Comparison of ENCODE assay signal across 8 mouse cellular contexts in genomic region chr12:108352371-108353136, GRCm38 (mm10). TPM values are rescaled to one million over a fixed set of nuclear protein-coding genes. Genes with fewer than 3 reads are reported as not detected.
A peak's percentile ranks its signal among the peaks of the same experiment; 100 is the strongest.
DNase-seq lines count a peak whose midpoint lies in the region; ATAC-seq and TF ChIP-seq lines count a peak whose summit lies in the region.
"Had no signal": no experiment of that assay in that cellular context is flagged by ENCODE, and none has a peak within 500 bp of the region (broad histone marks: within the 10 kb centered on the region; RNA-seq: fewer than 3 reads in every experiment).

No protein-coding gene starts in this region.

- 9% methylated on average over 33 of the region's 35 CpGs for whole genome bisulfite sequencing in kidney, embryonic 14.5 days
- WGBS in embryonic facial prominence, embryonic 14.5 days: 9% methylated on average over 31 of the region's 35 CpGs
- WGBS in hindbrain, postnatal 0 days: 16% methylated on average over 35 of the region's 35 CpGs
- 10% methylated on average over 35 of the region's 35 CpGs for WGBS in neural tube, embryonic 13.5 days

- peaks cover 28% of the 10 kb centered on the region for H3K27me3 ChIP-seq in kidney, embryonic 14.5 days (ENCODE audit: control insufficient read depth, insufficient read depth, low read length)
- H3K27me3 ChIP-seq in embryonic facial prominence, embryonic 14.5 days (replicated peaks; ENCODE audit: control insufficient read depth, insufficient read depth, low read length): peaks cover 35% of the 10 kb centered on the region
- 0 out of 2 replicates have a peak, but pooled peaks cover 3% of the 10 kb centered on the region for H3K27me3 ChIP-seq in hindbrain, postnatal 0 days (ENCODE audit: insufficient read depth, low read length)
- H3K27me3 ChIP-seq in neural tube, embryonic 13.5 days: peaks cover 36% of the 10 kb centered on the region

- H3K9ac ChIP-seq in kidney, embryonic 14.5 days (ENCODE audit: low read depth, low read length): 0 out of 2 replicates have a peak overlapping the region, but pooled peaks have one; percentile 31
- H3K9ac ChIP-seq in embryonic facial prominence, embryonic 14.5 days (ENCODE audit: low read depth, low read length): peak overlapping the region; percentile 40; the same call in 1 of the 2 replicates
- H3K9ac ChIP-seq in hindbrain, postnatal 0 days (replicated peaks; ENCODE audit: low read length): peak overlapping the region; percentile 43; the same call in 1 of the 2 replicates
- H3K9ac ChIP-seq in neural tube, embryonic 13.5 days: peak overlapping the region; percentile 56

- peak overlapping the region; percentile 46 for H3K4me2 ChIP-seq in kidney, embryonic 14.5 days (replicated peaks; ENCODE audit: low read depth, low read length)
- peak overlapping the region; percentile 47 for H3K4me2 ChIP-seq in embryonic facial prominence, embryonic 14.5 days (ENCODE audit: low read depth, low read length)
- H3K4me2 ChIP-seq in hindbrain, postnatal 0 days (ENCODE audit: low read depth, low read length): peak overlapping the region; percentile 42
- H3K4me2 ChIP-seq in neural tube, embryonic 13.5 days: peak overlapping the region; percentile 52

- no peak for DNase-seq in kidney, adult 9 months
- DNase-seq in embryonic facial prominence, embryonic 14.5 days (ENCODE audit: low spot score): no peak
- no peak for DNase-seq in hindbrain, postnatal 0 days (ENCODE audit: low spot score)
- no peak for DNase-seq in gastrocnemius, postnatal 10 days
- no peak for DNase-seq in layer of hippocampus, adult 11-12 months (ENCODE audit: low spot score)
- DNase-seq: cerebellum, adult 8-10 months had no signal

- peaks cover 7% of the 10 kb centered on the region for H3K4me1 ChIP-seq in kidney, embryonic 14.5 days (ENCODE audit: control insufficient read depth, insufficient read depth, low read length)
- H3K4me1 ChIP-seq in embryonic facial prominence, embryonic 14.5 days (ENCODE audit: control insufficient read depth, insufficient read depth, low read length): 0 out of 2 replicates have a peak, but pooled peaks cover 3% of the 10 kb centered on the region
- H3K4me1 ChIP-seq in hindbrain, postnatal 0 days (ENCODE audit: insufficient read depth, low read length): no peaks in the 10 kb centered on the region
- peaks cover 10% of the 10 kb centered on the region for H3K4me1 ChIP-seq in neural tube, embryonic 13.5 days (replicated peaks)

- H3K36me3 ChIP-seq in kidney, embryonic 14.5 days (ENCODE audit: control insufficient read depth, insufficient read depth, low read length): no peaks in the 10 kb centered on the region
- H3K36me3 ChIP-seq in embryonic facial prominence, embryonic 14.5 days (ENCODE audit: control insufficient read depth, insufficient read depth, low read length): no peaks in the 10 kb centered on the region
- no peaks in the 10 kb centered on the region for H3K36me3 ChIP-seq in hindbrain, postnatal 0 days (ENCODE audit: insufficient read depth, low read length)
- H3K36me3 ChIP-seq in neural tube, embryonic 13.5 days: no peaks in the 10 kb centered on the region

- TF ChIP-seq CTCF in hindbrain, postnatal 0 days (IDR thresholded peaks at IDR 0.05; ENCODE audit: low read depth): no peak

- peak overlapping the region; percentile 24 for H3K4me3 ChIP-seq in kidney, embryonic 14.5 days (ENCODE audit: low read length)
- H3K4me3 ChIP-seq in embryonic facial prominence, embryonic 14.5 days (ENCODE audit: low read depth, low read length): peak overlapping the region; percentile 20
- H3K4me3 ChIP-seq in hindbrain, postnatal 0 days (ENCODE audit: low read length): no peak overlapping the region
- H3K4me3 ChIP-seq in neural tube, embryonic 13.5 days: peak overlapping the region; percentile 23

- H3K27ac ChIP-seq in kidney, embryonic 14.5 days (ENCODE audit: low read depth, low read length): no peak overlapping the region
- H3K27ac ChIP-seq in embryonic facial prominence, embryonic 14.5 days (replicated peaks; ENCODE audit: low read depth, low read length): no peak overlapping the region
- H3K27ac ChIP-seq in hindbrain, postnatal 0 days: no peak overlapping the region
- H3K27ac ChIP-seq in neural tube, embryonic 13.5 days (replicated peaks): no peak overlapping the region

- 0 out of 2 replicates have a peak, but pooled peaks have one; percentile 34 for ATAC-seq in kidney, embryonic 14.5 days (ENCODE audit: low FRiP score, low TSS enrichment)
- ATAC-seq in embryonic facial prominence, embryonic 14.5 days (ENCODE audit: low read depth): 0 out of 2 replicates have a peak, but pooled peaks have one; percentile 41
- ATAC-seq in hindbrain, postnatal 0 days: peak; percentile 22; the same call in 1 of the 2 replicates
- peak; percentile 40; the same call in 1 of the 2 replicates for ATAC-seq in neural tube, embryonic 13.5 days (ENCODE audit: low read depth)

- peaks cover 4% of the 10 kb centered on the region; the same call in 1 of the 2 replicates for H3K9me3 ChIP-seq in kidney, embryonic 14.5 days (ENCODE audit: control insufficient read depth, low read length)
- peaks cover 3% of the 10 kb centered on the region; the same call in 1 of the 2 replicates for H3K9me3 ChIP-seq in embryonic facial prominence, embryonic 14.5 days (ENCODE audit: control insufficient read depth, low read length)
- no peaks in the 10 kb centered on the region for H3K9me3 ChIP-seq in hindbrain, postnatal 0 days (ENCODE audit: low read length)
- H3K9me3 ChIP-seq in neural tube, embryonic 13.5 days: no peaks in the 10 kb centered on the region; the same call in 1 of the 2 replicates

RNA-seq across cellular contexts. Expression of gene Eml1, which starts 18.2 kb away (rescaled TPM):
- 31.3 and 56.5 TPM in 2 replicates for polyA plus RNA-seq in kidney, embryonic 14.5 days (2014; fragmentation: Nextera tagmentation; extraction: Ambion mirVana)
- polyA plus RNA-seq in embryonic facial prominence, embryonic 14.5 days (2014; fragmentation: Nextera tagmentation; extraction: Ambion mirVana): 62.3 and 62.8 TPM in 2 replicates
- 45.8 and 55.2 TPM in 2 replicates for total RNA-seq in hindbrain, postnatal 0 days (2014; rRNA removed)
- 41.2 and 42.1 TPM in 2 replicates for polyA plus RNA-seq in hindbrain, postnatal 0 days (2015; fragmentation: Nextera tagmentation; extraction: Ambion mirVana)
- 91.4 and 94.3 TPM in 2 replicates for polyA plus RNA-seq in neural tube, embryonic 13.5 days (2015; fragmentation: Nextera tagmentation; extraction: Ambion mirVana)
- total RNA-seq in gastrocnemius, postnatal 10 days (2021): 100 to 1,000 TPM; 127 to 132 TPM

RNA-seq across cellular contexts. Expression of gene Cyp46a1, which starts 18.4 kb away (rescaled TPM):
- 4.7 and 5.8 TPM in 2 replicates for polyA plus RNA-seq in kidney, embryonic 14.5 days (2014; fragmentation: Nextera tagmentation; extraction: Ambion mirVana)
- polyA plus RNA-seq in embryonic facial prominence, embryonic 14.5 days (2014; fragmentation: Nextera tagmentation; extraction: Ambion mirVana): 5.8 and 8.5 TPM in 2 replicates
- 36.3 and 39.8 TPM in 2 replicates for total RNA-seq in hindbrain, postnatal 0 days (2014; rRNA removed)
- 46.2 and 49.7 TPM in 2 replicates for polyA plus RNA-seq in hindbrain, postnatal 0 days (2015; fragmentation: Nextera tagmentation; extraction: Ambion mirVana)
- polyA plus RNA-seq in neural tube, embryonic 13.5 days (2015; fragmentation: Nextera tagmentation; extraction: Ambion mirVana): 14.9 and 15.8 TPM in 2 replicates
- total RNA-seq in gastrocnemius, postnatal 10 days (2021): 1 to 10 TPM; 1.1 to 1.5 TPM

RNA-seq across cellular contexts. Expression of gene Hhipl1, which starts 46.5 kb away (rescaled TPM):
- 0.27 and 0.61 TPM in 2 replicates for polyA plus RNA-seq in kidney, embryonic 14.5 days (2014; fragmentation: Nextera tagmentation; extraction: Ambion mirVana)
- 0.58 and 0.64 TPM in 2 replicates for polyA plus RNA-seq in embryonic facial prominence, embryonic 14.5 days (2014; fragmentation: Nextera tagmentation; extraction: Ambion mirVana)
- total RNA-seq in hindbrain, postnatal 0 days (2014; rRNA removed): 10.2 and 10.8 TPM in 2 replicates
- polyA plus RNA-seq in hindbrain, postnatal 0 days (2015; fragmentation: Nextera tagmentation; extraction: Ambion mirVana): 2.8 and 3.2 TPM in 2 replicates
- polyA plus RNA-seq in neural tube, embryonic 13.5 days (2015; fragmentation: Nextera tagmentation; extraction: Ambion mirVana): 1.6 TPM in 2 replicates
- under 1 TPM; 0.38 to 0.54 TPM for total RNA-seq in gastrocnemius, postnatal 10 days (2021)
